Mouse (Mus musculus): Measurements from ENCODE around the gene Ank3. TPM values are rescaled to one million over a fixed set of nuclear protein-coding genes. Genes with fewer than 3 reads are reported as not detected.

Gene Ank3
- polyA plus RNA-seq, 1 experiment from 2014 or later, result 18.0 TPM

GRCm38 (mm10) chr10:69654866-69655633 is 256.5 kb downstream of the Ank3 start:
- Histone ChIP-seq H3K4me2 (peak overlapping the region; percentile 30), H3K36me3 (no peaks in the 10 kb centered on the region), H3K4me3 (no peak overlapping the region), H3K4me1 (peaks cover 31% of the 10 kb centered on the region), H3K9ac (no peak overlapping the region), H3K27me3 (no peaks in the 10 kb centered on the region), H3K9me3 (no peaks in the 10 kb centered on the region), H3K27ac (no peak overlapping the region)
- 11% methylated on average over 13 of the region's 13 CpGs for WGBS
- ATAC-seq (ENCODE audit: borderline replicate concordance, extremely low read depth, low FRiP score, low TSS enrichment), result no peak

- Histone ChIP-seq H3K36me3 (no peaks in the 10 kb centered on the region), H3K9ac (no peak overlapping the region), H3K9me3 (no peaks in the 10 kb centered on the region), H3K27ac (no peak overlapping the region), H3K4me2 (no peak overlapping the region), H3K27me3 (no peaks in the 10 kb centered on the region), H3K4me3 (no peak overlapping the region), H3K4me1 (peaks cover 31% of the 10 kb centered on the region)
- no peak for ATAC-seq (ENCODE audit: borderline replicate concordance, extremely low read depth, low FRiP score, low TSS enrichment)
- 9% methylated on average over 3 of the region's 3 CpGs for WGBS
Observed at GRCm38 (mm10) chr10:69656321-69656720, 257.7 kb downstream of the Ank3 start.

- no peaks in the 10 kb centered on the region for H3K36me3 ChIP-seq
- no peak overlapping the region for H3K9ac ChIP-seq
- H3K4me3 ChIP-seq, result no peak overlapping the region
- ATAC-seq (ENCODE audit: borderline replicate concordance, extremely low read depth, low FRiP score, low TSS enrichment), result no peak
- no peak overlapping the region for H3K27ac ChIP-seq
- 86% methylated on average over 4 of the region's 4 CpGs for WGBS
- H3K9me3 ChIP-seq, result no peaks in the 10 kb centered on the region
- no peaks in the 10 kb centered on the region for H3K27me3 ChIP-seq
- H3K4me2 ChIP-seq, result no peak overlapping the region
- H3K4me1 ChIP-seq, result peaks cover 10% of the 10 kb centered on the region
Observed at GRCm38 (mm10) chr10:69659818-69660217, 261.2 kb downstream of the Ank3 start.

DNA sequence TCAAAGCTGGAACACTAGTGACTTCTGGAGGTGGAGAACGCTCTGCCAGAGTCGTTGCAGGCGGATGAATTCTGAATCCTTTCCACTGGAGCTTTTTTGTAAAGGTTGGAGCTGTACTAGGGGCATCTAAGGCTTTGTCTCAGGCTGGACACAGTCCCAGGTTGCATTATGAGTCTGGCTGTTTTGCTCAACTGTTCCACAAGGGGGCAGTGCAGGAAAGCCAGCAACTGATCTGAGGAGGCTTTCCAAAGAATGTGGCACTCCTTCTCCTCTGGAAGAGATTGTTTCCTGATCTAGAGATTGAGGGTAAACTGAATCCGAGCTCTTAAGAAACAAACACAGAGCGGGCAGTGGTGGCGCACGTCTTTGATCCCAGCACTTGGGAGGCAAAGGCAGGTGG is 263.8 kb downstream of the Ank3 start:
- peak; percentile 49; the same call in 1 of the 2 replicates for ATAC-seq (ENCODE audit: borderline replicate concordance, extremely low read depth, low FRiP score, low TSS enrichment)
- 8% methylated on average over 7 of the region's 7 CpGs for WGBS

DNA sequence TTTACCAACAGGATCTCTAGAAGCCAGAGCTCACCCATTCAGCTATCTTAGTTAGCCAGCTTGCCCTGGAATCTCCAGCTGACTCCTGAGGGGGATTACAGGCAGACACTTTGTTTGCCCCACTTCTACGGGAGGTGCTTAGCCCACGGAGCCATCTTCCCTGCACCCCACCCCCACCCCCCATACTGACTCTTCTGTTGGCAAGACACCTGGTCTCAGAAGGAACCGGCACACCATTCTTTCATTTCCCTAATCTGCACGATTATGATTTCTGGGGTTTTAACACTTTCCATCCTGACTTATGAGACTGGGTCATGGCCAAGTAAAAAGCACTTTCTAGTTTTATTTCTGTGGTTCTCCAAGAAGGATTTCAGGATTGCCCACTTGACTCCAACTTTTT is 268.9 kb downstream of the Ank3 start:
- no peaks in the 10 kb centered on the region for H3K36me3 ChIP-seq
- no peak overlapping the region for H3K4me3 ChIP-seq
- no peak overlapping the region for H3K9ac ChIP-seq
- no peaks in the 10 kb centered on the region for H3K9me3 ChIP-seq
- H3K27ac ChIP-seq, result no peak overlapping the region
- H3K4me1 ChIP-seq, result no peaks in the 10 kb centered on the region
- WGBS, result 73% methylated on average over 4 of the region's 4 CpGs
- ATAC-seq (ENCODE audit: borderline replicate concordance, extremely low read depth, low FRiP score, low TSS enrichment), result no peak
- H3K27me3 ChIP-seq, result no peaks in the 10 kb centered on the region
- no peak overlapping the region for H3K4me2 ChIP-seq

More for the DNA sequence above, 263.8 kb downstream of the Ank3 start:
- Histone ChIP-seq H3K27me3 (no peaks in the 10 kb centered on the region), H3K4me1 (no peaks in the 10 kb centered on the region), H3K4me3 (no peak overlapping the region), H3K4me2 (no peak overlapping the region), H3K36me3 (no peaks in the 10 kb centered on the region), H3K9ac (no peak overlapping the region), H3K27ac (no peak overlapping the region), H3K9me3 (no peaks in the 10 kb centered on the region)

DNA sequence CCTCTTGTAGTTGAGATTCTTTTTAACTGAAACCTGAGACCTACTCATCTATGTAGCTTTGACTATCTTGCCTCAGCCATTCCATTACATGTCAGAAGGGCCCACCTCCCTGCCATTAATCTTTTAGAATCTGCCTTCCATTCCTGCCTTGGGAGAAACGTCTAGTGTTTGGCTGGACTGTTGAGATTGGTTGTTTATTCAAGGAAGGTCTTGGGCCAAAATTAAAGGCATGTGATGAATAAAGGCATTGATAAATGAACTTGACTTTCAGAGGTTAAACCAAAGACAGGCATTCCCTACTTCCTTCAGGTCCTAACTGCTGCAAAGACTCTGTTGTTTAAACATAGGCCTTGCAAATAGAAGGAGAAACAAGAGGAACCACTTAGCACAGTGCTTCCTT is 271.9 kb downstream of the Ank3 start:
- Histone ChIP-seq H3K36me3 (no peaks in the 10 kb centered on the region), H3K4me2 (no peak overlapping the region), H3K9me3 (no peaks in the 10 kb centered on the region), H3K27me3 (no peaks in the 10 kb centered on the region), H3K27ac (no peak overlapping the region), H3K9ac (no peak overlapping the region), H3K4me1 (no peaks in the 10 kb centered on the region), H3K4me3 (no peak overlapping the region)
- WGBS, result 5% methylated on average over 1 of the region's 1 CpGs
- no peak for ATAC-seq (ENCODE audit: borderline replicate concordance, extremely low read depth, low FRiP score, low TSS enrichment)

GRCm38 (mm10) chr10:69670959-69671358 is 272.4 kb downstream of the Ank3 start:
- H3K9ac ChIP-seq, result no peak overlapping the region
- no peak for ATAC-seq (ENCODE audit: borderline replicate concordance, extremely low read depth, low FRiP score, low TSS enrichment)
- H3K36me3 ChIP-seq, result no peaks in the 10 kb centered on the region
- H3K27ac ChIP-seq, result no peak overlapping the region
- no peak overlapping the region for H3K4me3 ChIP-seq
- 26% methylated on average over 2 of the region's 2 CpGs for WGBS
- H3K4me2 ChIP-seq, result no peak overlapping the region
- H3K9me3 ChIP-seq, result no peaks in the 10 kb centered on the region
- H3K4me1 ChIP-seq, result no peaks in the 10 kb centered on the region
- H3K27me3 ChIP-seq, result no peaks in the 10 kb centered on the region

GRCm38 (mm10) chr10:69671505-69671904 is 272.9 kb downstream of the Ank3 start:
- H3K9ac ChIP-seq, result no peak overlapping the region
- H3K36me3 ChIP-seq, result no peaks in the 10 kb centered on the region
- no peak for ATAC-seq (ENCODE audit: borderline replicate concordance, extremely low read depth, low FRiP score, low TSS enrichment)
- H3K4me3 ChIP-seq, result no peak overlapping the region
- no peaks in the 10 kb centered on the region for H3K27me3 ChIP-seq
- no peaks in the 10 kb centered on the region for H3K4me1 ChIP-seq
- no peak overlapping the region for H3K27ac ChIP-seq
- H3K9me3 ChIP-seq, result no peaks in the 10 kb centered on the region
- WGBS, result 75% methylated on average over 3 of the region's 3 CpGs
- H3K4me2 ChIP-seq, result no peak overlapping the region

DNA sequence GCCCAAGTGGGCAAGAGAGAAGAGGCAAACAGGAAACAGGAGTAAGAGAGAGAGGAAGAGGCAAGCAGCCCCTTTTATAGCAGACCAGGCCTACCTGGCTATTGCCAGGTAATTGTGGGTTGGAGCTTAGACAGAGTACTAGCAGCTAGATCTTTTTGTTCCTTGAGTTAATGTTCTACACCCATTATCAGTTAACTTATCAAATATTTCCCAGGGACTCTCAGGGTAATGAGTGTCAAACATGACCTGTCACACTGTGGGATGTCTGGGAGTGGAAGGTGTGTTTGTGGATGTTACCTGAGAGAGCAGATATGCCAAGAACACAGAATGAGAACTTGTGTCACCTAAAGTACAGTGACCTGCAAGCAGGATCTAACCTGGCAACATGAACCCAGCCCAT is 274.0 kb downstream of the Ank3 start:
- H3K4me1 ChIP-seq, result no peaks in the 10 kb centered on the region
- no peaks in the 10 kb centered on the region for H3K36me3 ChIP-seq
- H3K4me2 ChIP-seq, result no peak overlapping the region
- H3K4me3 ChIP-seq, result no peak overlapping the region
- no peak for ATAC-seq (ENCODE audit: borderline replicate concordance, extremely low read depth, low FRiP score, low TSS enrichment)
- H3K9ac ChIP-seq, result no peak overlapping the region
- no peaks in the 10 kb centered on the region for H3K9me3 ChIP-seq
- H3K27ac ChIP-seq, result no peak overlapping the region
- H3K27me3 ChIP-seq, result no peaks in the 10 kb centered on the region

DNA sequence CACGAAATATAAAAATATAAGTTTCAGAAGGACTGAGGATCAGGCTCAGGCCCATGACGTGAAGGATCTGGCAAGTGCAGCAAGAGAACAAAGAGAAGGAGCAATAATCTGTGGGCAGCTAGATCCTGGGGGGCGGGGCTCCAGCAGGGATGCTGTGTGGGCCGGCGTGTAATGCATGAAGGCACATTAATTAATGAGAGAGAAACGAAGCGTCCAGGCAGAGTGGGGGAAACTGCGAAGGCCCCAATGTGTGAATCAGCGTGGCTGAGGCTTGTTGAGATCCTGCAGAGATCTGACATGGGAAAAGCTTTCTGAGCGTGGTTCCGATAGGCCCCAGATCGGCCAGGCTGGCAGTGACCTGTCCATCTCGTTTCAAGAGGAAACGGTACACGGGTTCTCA is 279.7 kb downstream of the Ank3 start:
- H3K4me2 ChIP-seq, result no peak overlapping the region
- WGBS, result 76% methylated on average over 15 of the region's 15 CpGs
- ATAC-seq (ENCODE audit: borderline replicate concordance, extremely low read depth, low FRiP score, low TSS enrichment), result no peak
- H3K9ac ChIP-seq, result no peak overlapping the region
- H3K27ac ChIP-seq, result no peak overlapping the region
- H3K9me3 ChIP-seq, result no peaks in the 10 kb centered on the region
- H3K4me1 ChIP-seq, result no peaks in the 10 kb centered on the region
- no peaks in the 10 kb centered on the region for H3K27me3 ChIP-seq
- H3K4me3 ChIP-seq, result no peak overlapping the region
- no peaks in the 10 kb centered on the region for H3K36me3 ChIP-seq

- H3K4me2 ChIP-seq, result no peak overlapping the region
- H3K9ac ChIP-seq, result no peak overlapping the region
- 82% methylated on average over 1 of the region's 1 CpGs for WGBS
- no peaks in the 10 kb centered on the region for H3K27me3 ChIP-seq
- no peaks in the 10 kb centered on the region for H3K4me1 ChIP-seq
- H3K27ac ChIP-seq, result no peak overlapping the region
- H3K9me3 ChIP-seq, result no peaks in the 10 kb centered on the region
- no peaks in the 10 kb centered on the region for H3K36me3 ChIP-seq
- ATAC-seq (ENCODE audit: borderline replicate concordance, extremely low read depth, low FRiP score, low TSS enrichment), result no peak
- H3K4me3 ChIP-seq, result no peak overlapping the region
Observed at GRCm38 (mm10) chr10:69686336-69686735, 287.8 kb downstream of the Ank3 start.

DNA sequence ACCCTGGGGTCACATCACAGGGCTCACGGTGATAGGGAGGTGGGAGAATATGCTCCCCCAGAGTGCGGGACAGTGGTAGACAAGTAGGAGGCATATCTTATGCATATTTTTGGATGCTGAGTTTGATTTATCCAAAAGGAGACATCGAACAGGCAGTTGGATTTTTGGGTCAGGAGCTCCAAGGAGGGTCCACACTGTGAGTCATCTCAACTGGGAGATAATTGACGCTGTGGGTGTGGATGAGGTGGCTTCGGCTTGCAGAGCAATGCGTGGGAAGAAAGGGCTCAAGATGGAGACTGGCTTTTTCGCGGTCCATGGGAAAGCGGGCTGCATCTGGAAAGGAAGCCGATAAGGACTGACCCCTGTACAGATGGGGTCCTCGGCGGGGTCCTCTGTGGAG is 290.5 kb downstream of the Ank3 start:
- H3K36me3 ChIP-seq, result no peaks in the 10 kb centered on the region
- 82% methylated on average over 12 of the region's 12 CpGs for WGBS
- H3K27me3 ChIP-seq, result no peaks in the 10 kb centered on the region
- H3K4me2 ChIP-seq, result no peak overlapping the region
- H3K27ac ChIP-seq, result no peak overlapping the region
- no peaks in the 10 kb centered on the region for H3K4me1 ChIP-seq
- no peak overlapping the region for H3K4me3 ChIP-seq
- no peak overlapping the region for H3K9ac ChIP-seq
- no peaks in the 10 kb centered on the region for H3K9me3 ChIP-seq
- ATAC-seq (ENCODE audit: borderline replicate concordance, extremely low read depth, low FRiP score, low TSS enrichment), result no peak
